Mouse (Mus musculus) hindbrain, embryonic 12.5 days (tissue): ENCODE data around the gene Disp1. TPM values are rescaled to one million over a fixed set of nuclear protein-coding genes. Genes with fewer than 3 reads are reported as not detected.

Source experiments
- ATAC-seq: fragments of 200-750 bp; cut with Nextera tagmentation; 2 replicates; pipeline ENCODE4 v1.8.0; 2017; ENCODE audit warnings: moderate TSS enrichment; ENCODE audit not compliant: low FRiP score
- H3K27ac ChIP-seq: fragments of 300-500 bp; sonication (generic); 2 replicates; pipeline ENCODE4 v1.5.1; 2016; ENCODE audit warnings: mild to moderate bottlenecking
- H3K27me3 ChIP-seq: fragments of 300-500 bp; sonication (generic); 2 replicates; pipeline ENCODE4 v1.6.1; 2016; ENCODE audit warnings: mild to moderate bottlenecking
- H3K36me3 ChIP-seq: fragments of 300-500 bp; sonication (generic); 2 replicates; pipeline ENCODE4 v1.6.1; 2016; ENCODE audit warnings: mild to moderate bottlenecking
- H3K4me1 ChIP-seq: fragments of 300-500 bp; sonication (generic); 2 replicates; pipeline ENCODE4 v1.6.1; 2016
- H3K4me2 ChIP-seq: fragments of 300-500 bp; sonication (generic); replicated peaks from 2 replicates; pipeline ENCODE4 v1.6.1; 2016; ENCODE audit warnings: mild to moderate bottlenecking
- H3K4me3 ChIP-seq: fragments of 300-500 bp; sonication (generic); 2 replicates; pipeline ENCODE4 v1.5.1; 2016; ENCODE audit warnings: mild to moderate bottlenecking
- H3K9ac ChIP-seq: fragments of 300-500 bp; sonication (generic); 2 replicates; pipeline ENCODE4 v1.6.1; 2016; ENCODE audit warnings: mild to moderate bottlenecking, moderate library complexity
- H3K9me3 ChIP-seq: fragments of 300-500 bp; sonication (generic); replicated peaks from 2 replicates; pipeline ENCODE4 v1.6.1; 2016; ENCODE audit warnings: mild to moderate bottlenecking
- WGBS: fragments of 180-500 bp; shearing (Covaris S2); methylation state at CpG from one replicate; pipeline ENCODE4 v1.1.7; 2016; 5-methylcytosine and 5-hydroxymethylcytosine counted together
- polyA plus RNA-seq: library from polyadenylated mRNA; unstranded; fragments of >200 nt; fragmentation: Nextera tagmentation; extraction: Ambion mirVana; gene quantifications from 2 replicates; pipeline ENCODE4 v1.2.1, GENCODE M21; 2016

The Disp1 gene
- 15.8 and 20.7 TPM in 2 replicates for polyA plus RNA-seq

DNA sequence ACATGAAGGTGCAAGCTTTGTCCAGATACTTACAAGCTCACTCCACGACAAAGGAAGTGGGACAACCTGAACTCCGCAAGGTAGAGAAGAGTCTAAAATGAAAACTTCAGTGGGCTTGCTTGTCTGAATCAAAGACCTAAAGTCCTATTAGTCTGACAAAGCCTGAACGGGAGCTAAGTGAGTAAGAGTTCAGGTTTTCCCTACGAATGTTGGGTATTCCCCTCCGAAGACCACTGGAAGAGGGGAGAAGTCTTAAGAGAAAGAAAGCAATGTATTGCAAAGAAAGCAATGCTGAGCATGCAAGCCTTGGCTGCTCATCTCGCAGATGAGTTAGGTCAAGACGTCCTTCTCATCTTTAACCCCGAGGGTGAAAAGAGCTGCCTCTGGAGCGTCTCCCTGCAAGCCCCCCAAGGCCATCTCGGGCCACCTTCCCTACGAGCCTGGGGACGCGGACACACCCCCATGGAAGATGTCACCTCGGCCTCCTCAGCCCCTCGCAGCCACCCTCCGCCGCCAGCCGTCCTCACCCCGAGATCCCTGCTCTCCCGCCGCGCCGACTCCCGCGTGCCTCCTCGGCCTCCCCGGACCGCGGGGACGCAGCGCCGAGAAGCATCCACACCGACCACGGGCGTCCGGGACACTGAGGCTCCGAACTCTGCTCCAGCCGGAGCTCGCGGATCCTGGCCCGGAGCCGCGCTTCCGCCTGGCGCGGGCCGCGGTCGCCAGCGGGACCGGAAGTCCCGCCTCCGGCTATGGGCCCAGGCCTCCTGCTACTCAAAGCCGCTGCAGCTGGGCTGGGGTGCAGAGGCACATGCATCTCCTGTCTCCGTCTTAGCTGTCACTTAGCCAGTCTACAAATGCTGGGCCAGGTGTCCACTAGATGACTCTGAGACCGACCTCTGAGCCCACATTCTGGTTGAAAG lies at the start of gene Disp1:
TSS of gene Disp1 (minus strand) at position 727 of the 923 bp plus-strand sequence.
- ATAC-seq = peak; percentile 92
- WGBS = 3% methylated on average over 52 of the region's 56 CpGs
- H3K27ac ChIP-seq = 0 out of 2 replicates have a peak within 1 kb of the TSS, but pooled peaks have one; percentile 2

DNA sequence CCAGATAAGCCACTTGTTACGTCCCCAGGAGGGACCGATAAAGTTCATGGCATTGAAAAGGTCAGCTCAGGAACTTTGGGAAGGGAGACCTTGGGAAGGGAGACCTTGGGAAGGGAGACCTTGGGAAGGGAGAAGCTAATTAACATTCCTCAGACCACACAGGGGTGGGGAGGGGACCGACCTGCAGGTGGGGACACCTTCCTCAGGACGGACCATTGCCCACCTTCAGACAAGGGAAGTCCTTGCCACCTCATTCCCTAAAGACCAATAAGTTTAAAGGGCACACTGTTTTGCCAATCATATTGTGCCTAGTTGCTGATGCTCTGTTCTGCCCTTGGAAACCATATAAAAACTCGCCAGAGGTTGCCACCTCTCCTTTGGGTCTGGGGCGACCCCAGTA lies 46.3 kb upstream of the Disp1 start:
- ATAC-seq = no peak
- no peak overlapping the region for H3K9ac ChIP-seq
- H3K4me3 ChIP-seq = no peak overlapping the region
- H3K4me2 ChIP-seq = no peak overlapping the region
- no peak overlapping the region for H3K27ac ChIP-seq
- WGBS = 76% methylated on average over 6 of the region's 6 CpGs
- no peaks in the 10 kb centered on the region for H3K9me3 ChIP-seq
- no peaks in the 10 kb centered on the region for H3K27me3 ChIP-seq
- H3K36me3 ChIP-seq = no peaks in the 10 kb centered on the region
- no peaks in the 10 kb centered on the region for H3K4me1 ChIP-seq

More for the DNA sequence above, at the start of gene Disp1:
- Histone ChIP-seq H3K4me1 (peaks cover 7% of the 10 kb centered on the region; the same call in 1 of the 2 replicates), H3K9ac (peak within 1 kb of the TSS; percentile 83), H3K36me3 (no peaks in the 10 kb centered on the region), H3K27me3 (no peaks in the 10 kb centered on the region), H3K9me3 (no peaks in the 10 kb centered on the region), H3K4me3 (peak within 1 kb of the TSS; percentile 57), H3K4me2 (peak within 1 kb of the TSS; percentile 57)

DNA sequence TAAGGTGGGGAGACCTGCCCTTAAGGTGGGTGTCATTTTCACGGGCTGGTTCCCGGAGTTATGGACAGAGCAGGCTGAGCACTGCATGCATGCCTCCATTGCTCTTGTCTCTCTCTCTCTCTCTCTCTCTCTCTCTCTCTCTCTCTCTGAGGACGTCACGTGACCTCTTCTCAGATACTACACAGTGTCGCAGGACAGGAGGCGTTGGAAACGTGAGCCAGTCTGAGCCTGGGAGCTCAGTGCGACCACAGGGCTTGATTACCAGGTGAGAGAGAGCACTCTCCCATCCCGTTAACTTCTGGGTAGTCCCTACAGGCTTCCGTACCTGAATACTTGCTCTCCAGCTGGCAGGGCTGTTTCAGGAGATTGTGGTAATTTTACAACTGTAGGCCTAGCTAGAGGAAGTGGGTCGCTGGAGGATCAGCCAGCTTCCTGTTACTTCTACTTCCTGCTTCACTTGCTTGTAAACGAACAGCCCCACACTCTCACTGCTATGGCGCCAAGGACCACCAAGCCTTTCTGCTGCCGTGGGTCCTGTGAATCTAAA lies 44.7 kb upstream of the Disp1 start:
- no peak overlapping the region for H3K4me2 ChIP-seq
- H3K9ac ChIP-seq = no peak overlapping the region
- H3K36me3 ChIP-seq = no peaks in the 10 kb centered on the region
- H3K27me3 ChIP-seq = no peaks in the 10 kb centered on the region
- 73% methylated on average over 14 of the region's 14 CpGs for WGBS
- H3K27ac ChIP-seq = no peak overlapping the region
- no peak for ATAC-seq
- H3K9me3 ChIP-seq = no peaks in the 10 kb centered on the region
- no peaks in the 10 kb centered on the region for H3K4me1 ChIP-seq
- no peak overlapping the region for H3K4me3 ChIP-seq

DNA sequence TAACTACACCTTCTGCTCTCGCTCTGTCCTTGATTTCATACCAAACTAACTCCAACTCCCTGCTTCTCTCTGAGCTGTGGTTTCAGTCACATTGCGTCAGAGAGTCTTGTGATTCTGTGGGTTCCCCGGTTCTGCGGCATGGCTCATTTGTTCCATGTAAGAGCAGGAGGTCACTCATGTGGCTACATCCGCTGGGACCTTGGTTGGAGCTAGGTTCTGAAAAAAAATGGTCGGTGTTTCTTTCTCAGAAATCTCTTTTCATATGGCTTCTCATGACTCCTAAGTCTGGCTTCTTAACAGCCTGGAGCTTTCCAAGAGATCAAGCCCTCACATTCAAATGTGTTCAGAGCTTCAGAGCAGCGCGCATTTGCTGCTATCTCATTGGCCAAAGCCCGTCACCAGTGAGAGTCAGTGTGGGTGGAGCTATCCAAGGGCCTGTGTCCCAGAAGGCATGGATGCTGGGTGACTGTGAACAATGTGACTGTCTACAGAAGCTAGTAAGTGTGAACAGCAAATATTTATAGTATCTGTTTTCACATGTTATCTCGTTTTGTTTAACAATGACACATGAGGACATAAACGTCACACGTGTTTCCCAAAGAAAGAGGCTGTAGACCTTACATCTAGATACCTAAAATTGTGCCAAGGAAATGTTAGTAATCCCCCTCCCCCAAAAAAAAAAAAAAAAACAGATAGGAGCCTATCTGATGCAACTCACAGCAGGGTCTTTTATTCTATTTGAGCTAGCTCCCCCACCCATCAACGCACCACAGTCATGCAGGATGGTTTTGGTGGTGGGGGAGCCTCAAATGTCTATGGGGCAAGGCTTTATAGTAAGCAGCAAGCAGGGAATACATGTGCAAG lies 43.1 kb upstream of the Disp1 start:
- Histone ChIP-seq H3K36me3 (no peaks in the 10 kb centered on the region), H3K27ac (no peak overlapping the region), H3K4me3 (no peak overlapping the region), H3K4me2 (no peak overlapping the region), H3K27me3 (no peaks in the 10 kb centered on the region), H3K4me1 (no peaks in the 10 kb centered on the region), H3K9ac (no peak overlapping the region), H3K9me3 (no peaks in the 10 kb centered on the region)
- ATAC-seq = no peak
- 83% methylated on average over 13 of the region's 13 CpGs for WGBS

DNA sequence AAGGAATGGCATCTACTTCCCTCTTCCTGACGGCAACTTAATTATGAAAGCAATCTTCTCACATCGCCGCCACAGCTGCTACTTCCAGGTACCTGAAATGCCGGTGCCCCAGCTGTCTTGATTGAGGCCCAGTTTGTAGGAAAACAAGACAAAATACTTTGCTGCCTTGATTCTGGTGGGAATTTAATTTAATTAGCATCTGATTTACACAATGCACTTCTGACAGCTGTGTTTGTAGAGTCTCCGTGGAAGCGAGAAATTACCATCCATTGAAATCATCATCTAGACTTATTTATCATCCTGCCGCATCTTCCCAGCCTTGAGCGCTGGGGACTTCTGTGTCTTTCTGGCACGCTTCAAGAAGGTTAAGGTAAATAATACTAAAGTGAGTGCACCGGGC lies 31.3 kb upstream of the Disp1 start:
- peak; percentile 68 for ATAC-seq
- no peak overlapping the region for H3K9ac ChIP-seq
- peak overlapping the region; percentile 52; the same call in 1 of the 2 replicates for H3K27ac ChIP-seq

DNA sequence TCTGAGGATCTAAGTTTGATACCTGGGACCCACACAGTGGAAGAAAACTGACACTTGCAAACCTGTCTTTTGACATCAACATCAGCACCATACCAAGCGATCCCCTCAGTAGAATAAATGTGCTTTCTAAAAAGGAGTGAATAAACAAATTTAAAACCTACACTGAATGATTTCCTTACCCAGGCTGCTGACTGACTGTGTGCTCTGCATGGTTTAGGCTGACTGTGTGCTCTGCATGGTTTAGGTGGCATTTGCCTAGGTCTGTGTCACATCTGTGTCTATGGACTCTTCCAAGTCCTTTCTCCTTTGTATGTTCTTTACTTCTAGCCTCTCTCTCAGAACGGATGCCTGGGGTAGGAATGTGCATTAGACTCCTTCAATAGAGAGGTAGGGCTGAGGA lies 30.5 kb upstream of the Disp1 start:
- H3K36me3 ChIP-seq = no peaks in the 10 kb centered on the region
- peak overlapping the region; percentile 17; the same call in 1 of the 2 replicates for H3K27ac ChIP-seq
- H3K27me3 ChIP-seq = no peaks in the 10 kb centered on the region
- H3K4me1 ChIP-seq = peaks cover 11% of the 10 kb centered on the region
- H3K4me3 ChIP-seq = no peak overlapping the region
- H3K9ac ChIP-seq = no peak overlapping the region
- no peak overlapping the region for H3K4me2 ChIP-seq
- 73% methylated on average over 2 of the region's 2 CpGs for WGBS
- no peaks in the 10 kb centered on the region for H3K9me3 ChIP-seq
- ATAC-seq = no peak

More for the DNA sequence above, 31.3 kb upstream of the Disp1 start:
- Histone ChIP-seq H3K4me2 (no peak overlapping the region), H3K9me3 (no peaks in the 10 kb centered on the region), H3K4me1 (peaks cover 9% of the 10 kb centered on the region), H3K36me3 (no peaks in the 10 kb centered on the region), H3K27me3 (no peaks in the 10 kb centered on the region), H3K4me3 (no peak overlapping the region)
- 37% methylated on average over 10 of the region's 10 CpGs for WGBS

DNA sequence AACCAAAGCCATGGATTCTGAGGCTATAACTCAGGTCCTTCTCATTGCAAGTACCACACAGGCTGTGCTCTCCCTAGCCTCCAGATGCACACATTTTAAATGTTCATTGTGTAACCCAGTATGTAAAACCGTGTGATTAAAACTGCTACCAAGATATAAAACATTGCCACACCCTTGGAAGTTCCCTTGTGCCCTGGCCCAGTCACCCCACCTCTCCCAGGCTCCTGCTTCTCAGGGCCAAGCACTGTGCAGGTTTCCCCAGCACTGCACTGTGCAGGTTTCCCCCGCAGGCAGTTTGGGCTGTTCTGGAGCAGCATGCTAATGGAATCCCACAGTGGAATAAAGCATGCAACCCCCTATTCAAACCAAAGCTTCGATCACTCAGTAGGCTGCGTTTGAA lies 29.3 kb upstream of the Disp1 start:
- no peaks in the 10 kb centered on the region for H3K27me3 ChIP-seq
- H3K36me3 ChIP-seq = no peaks in the 10 kb centered on the region
- H3K4me3 ChIP-seq = no peak overlapping the region
- 76% methylated on average over 4 of the region's 4 CpGs for WGBS
- peaks cover 13% of the 10 kb centered on the region for H3K4me1 ChIP-seq
- H3K9me3 ChIP-seq = no peaks in the 10 kb centered on the region
- H3K9ac ChIP-seq = no peak overlapping the region
- H3K27ac ChIP-seq = no peak overlapping the region
- no peak for ATAC-seq
- no peak overlapping the region for H3K4me2 ChIP-seq

DNA sequence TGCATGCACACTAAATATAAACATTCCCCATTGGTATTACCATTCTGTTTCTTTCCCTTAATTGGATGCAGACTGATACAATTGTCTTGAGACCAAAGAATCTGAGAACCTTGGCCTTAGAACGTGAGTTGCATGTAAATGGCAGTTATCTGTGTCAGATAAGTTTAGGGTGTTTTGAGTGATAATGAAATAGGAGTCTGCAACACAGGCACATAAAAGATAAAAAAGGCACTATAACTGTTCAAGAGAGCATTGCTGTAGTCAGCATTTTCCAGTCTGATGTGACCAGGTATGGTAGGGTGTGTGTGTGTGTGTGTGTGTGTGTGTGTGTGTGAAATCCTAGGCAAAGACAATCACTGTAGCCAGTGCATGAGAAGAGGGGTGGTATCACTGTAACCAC lies 26.8 kb upstream of the Disp1 start:
- Histone ChIP-seq H3K27ac (no peak overlapping the region), H3K9ac (no peak overlapping the region), H3K4me1 (peaks cover 13% of the 10 kb centered on the region), H3K27me3 (no peaks in the 10 kb centered on the region), H3K4me2 (no peak overlapping the region), H3K9me3 (peaks cover 4% of the 10 kb centered on the region; the same call in 1 of the 2 replicates), H3K4me3 (no peak overlapping the region), H3K36me3 (no peaks in the 10 kb centered on the region)
- ATAC-seq = no peak
- 46% methylated on average over 1 of the region's 1 CpGs for WGBS

DNA sequence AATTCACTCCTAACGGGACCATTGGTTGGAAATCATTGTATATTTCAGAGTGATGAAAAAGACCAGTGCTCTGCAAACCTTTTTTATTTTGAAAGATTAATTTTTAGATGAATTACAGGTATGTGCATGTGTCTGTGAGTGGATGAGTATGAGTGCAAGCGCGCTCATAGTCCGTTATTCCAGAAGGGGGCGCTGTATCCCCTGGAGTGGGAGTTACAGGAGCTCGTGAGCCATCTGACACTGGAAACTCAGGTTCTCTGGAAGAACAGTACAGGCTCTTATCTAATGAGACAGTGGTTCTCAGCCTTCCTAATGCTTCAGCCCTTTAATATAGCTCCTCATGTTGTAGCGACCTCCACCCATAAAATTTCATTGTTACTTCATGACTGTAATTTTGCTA lies 22.0 kb upstream of the Disp1 start:
- H3K9me3 ChIP-seq = peaks cover 4% of the 10 kb centered on the region; the same call in 1 of the 2 replicates
- ATAC-seq = no peak
- H3K4me1 ChIP-seq = peaks cover 3% of the 10 kb centered on the region; the same call in 1 of the 2 replicates
- no peaks in the 10 kb centered on the region for H3K36me3 ChIP-seq
- WGBS = 70% methylated on average over 7 of the region's 7 CpGs
- no peak overlapping the region for H3K4me3 ChIP-seq
- H3K9ac ChIP-seq = no peak overlapping the region
- H3K27me3 ChIP-seq = no peaks in the 10 kb centered on the region
- no peak overlapping the region for H3K4me2 ChIP-seq
- no peak overlapping the region for H3K27ac ChIP-seq

DNA sequence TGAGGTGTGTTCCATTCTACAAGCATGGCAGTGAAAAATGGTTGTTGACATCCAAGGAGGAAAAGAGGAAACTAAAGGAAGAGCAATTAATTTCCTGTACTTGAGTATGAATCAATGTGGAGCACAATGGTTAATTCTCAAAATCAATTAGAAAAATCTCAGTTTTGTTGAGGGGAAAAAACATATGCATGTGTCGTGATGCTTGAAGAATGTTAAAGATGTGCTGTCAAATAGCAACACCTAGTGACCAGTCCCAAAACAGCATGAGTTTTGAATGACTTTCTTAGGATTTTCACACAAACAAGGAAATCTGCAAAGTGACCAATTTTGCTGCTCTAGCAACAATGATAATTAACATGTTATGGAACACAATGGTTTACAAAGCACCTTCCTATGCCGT lies 16.6 kb upstream of the Disp1 start:
- ATAC-seq = no peak
- no peak overlapping the region for H3K4me2 ChIP-seq
- no peak overlapping the region for H3K4me3 ChIP-seq
- H3K4me1 ChIP-seq = no peaks in the 10 kb centered on the region
- H3K9me3 ChIP-seq = no peaks in the 10 kb centered on the region
- no peak overlapping the region for H3K9ac ChIP-seq
- 34% methylated on average over 2 of the region's 2 CpGs for WGBS
- no peaks in the 10 kb centered on the region for H3K27me3 ChIP-seq
- H3K36me3 ChIP-seq = no peaks in the 10 kb centered on the region
- H3K27ac ChIP-seq = no peak overlapping the region

DNA sequence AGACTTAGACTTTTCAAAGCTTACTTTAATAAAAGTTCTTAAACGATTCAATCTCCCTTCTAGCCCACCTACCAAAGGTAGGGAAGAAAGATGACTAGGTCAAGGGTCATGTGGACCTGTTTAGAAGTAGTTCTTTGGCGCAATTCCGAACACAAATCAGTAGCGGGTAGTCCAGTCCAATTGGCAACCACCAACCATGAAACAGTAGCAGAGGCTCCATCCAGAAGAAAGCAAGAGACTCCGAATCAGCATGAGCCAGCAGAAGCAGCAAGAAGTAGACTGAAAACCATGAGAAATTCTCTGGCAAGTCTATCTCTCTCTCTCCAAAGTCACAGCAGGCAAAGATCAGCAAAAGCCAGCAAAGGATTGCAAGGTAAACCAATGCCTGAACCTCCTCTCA lies 15.1 kb upstream of the Disp1 start:
- Histone ChIP-seq H3K9me3 (no peaks in the 10 kb centered on the region), H3K36me3 (no peaks in the 10 kb centered on the region), H3K27ac (no peak overlapping the region), H3K4me1 (no peaks in the 10 kb centered on the region), H3K4me2 (no peak overlapping the region), H3K4me3 (no peak overlapping the region), H3K9ac (no peak overlapping the region), H3K27me3 (no peaks in the 10 kb centered on the region)
- 88% methylated on average over 5 of the region's 5 CpGs for WGBS
- no peak for ATAC-seq

DNA sequence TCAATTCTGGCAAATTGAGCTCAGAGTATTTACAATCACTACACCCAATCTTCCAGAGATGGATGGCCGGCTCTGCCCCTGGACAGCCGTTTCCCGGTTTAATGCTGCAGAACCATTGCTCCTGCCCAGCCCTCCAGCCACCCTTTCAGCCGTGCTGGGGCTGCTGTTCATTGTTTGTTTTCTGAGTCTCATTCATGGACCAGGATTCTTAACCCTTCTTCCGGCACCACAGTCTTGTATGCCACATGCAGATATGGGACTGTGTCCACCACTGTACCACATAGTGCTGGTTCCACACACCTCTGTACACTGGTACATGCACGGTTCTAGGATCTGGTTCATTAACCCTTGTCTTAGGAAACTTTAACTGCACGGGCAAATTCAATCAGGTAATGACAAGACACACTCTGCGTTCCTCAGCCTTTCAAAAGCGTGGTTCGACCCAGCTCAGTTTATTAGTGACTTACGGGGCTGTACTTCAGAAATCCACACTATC lies 12.4 kb upstream of the Disp1 start:
- H3K9ac ChIP-seq = no peak overlapping the region
- WGBS = 74% methylated on average over 11 of the region's 11 CpGs
- H3K4me3 ChIP-seq = no peak overlapping the region
- H3K4me2 ChIP-seq = no peak overlapping the region
- ATAC-seq = no peak
- H3K27me3 ChIP-seq = no peaks in the 10 kb centered on the region
- H3K9me3 ChIP-seq = no peaks in the 10 kb centered on the region
- no peak overlapping the region for H3K27ac ChIP-seq
- no peaks in the 10 kb centered on the region for H3K36me3 ChIP-seq
- H3K4me1 ChIP-seq = peaks cover 4% of the 10 kb centered on the region
